Mouse (Mus musculus): ENCODE measurements around the gene Gm8020. TPM values are rescaled to one million over a fixed set of nuclear protein-coding genes. Genes with fewer than 3 reads are reported as not detected.
"Not testable (repeated sequence)": the region's sequence is repeated elsewhere in the genome, so short reads cannot be mapped to it uniquely, and the experiment has no call there.

The Gm8020 gene
- not detected in 2 replicates for polyA plus RNA-seq (2012; rRNA removed)

DNA sequence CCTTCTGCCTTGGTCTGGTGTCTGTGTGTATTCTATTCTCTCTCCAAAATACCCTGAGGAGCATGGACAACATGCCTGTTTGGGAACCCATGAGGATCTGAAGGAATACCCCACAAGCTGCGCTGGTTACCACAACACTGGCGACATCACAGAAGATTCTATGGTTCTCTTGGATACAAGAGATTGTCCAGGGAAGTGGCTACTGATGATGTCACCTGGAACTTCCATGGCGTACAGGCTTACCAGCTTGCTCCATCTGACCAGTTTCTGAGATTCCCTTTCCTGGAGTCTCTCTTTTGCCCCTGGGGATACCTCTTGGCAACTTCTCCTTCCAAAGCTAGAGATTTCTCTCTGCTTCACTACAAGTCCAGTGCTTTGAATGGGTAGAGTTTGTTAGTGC is at the start of gene Gm8020:
Gm8020 (minus strand) TSS at position 101 of the 400 bp plus-strand sequence.
- not testable (repeated sequence) for H3K4me3 ChIP-seq (ENCODE audit: extremely low read depth, insufficient read depth, insufficient read length); H3K27ac ChIP-seq (ENCODE audit: insufficient read depth, low read length); H3K4me1 ChIP-seq (ENCODE audit: control insufficient read depth, insufficient read depth, insufficient read length); H3K27me3 ChIP-seq (ENCODE audit: control insufficient read depth, insufficient read depth, low read length); DNase-seq (ENCODE audit: low read depth in 1 of 2, low spot score in 2 of 2); H3K36me3 ChIP-seq (ENCODE audit: control insufficient read depth, insufficient read depth, low read length)
- WGBS: 93% methylated on average over 2 of the region's 3 CpGs

- not testable (repeated sequence) for H3K4me1 ChIP-seq (ENCODE audit: control insufficient read depth, insufficient read depth, insufficient read length); H3K4me3 ChIP-seq (ENCODE audit: extremely low read depth, insufficient read depth, insufficient read length); DNase-seq (ENCODE audit: low read depth in 1 of 2, low spot score in 2 of 2); H3K36me3 ChIP-seq (ENCODE audit: control insufficient read depth, insufficient read depth, low read length); H3K27ac ChIP-seq (ENCODE audit: insufficient read depth, low read length); H3K27me3 ChIP-seq (ENCODE audit: control insufficient read depth, insufficient read depth, low read length)
- 15% methylated on average over 28 of the region's 31 CpGs for WGBS
These were observed 41.1 kb upstream of the Gm8020 start for GRCm38 (mm10) chr14:42543170-42543701.

DNA sequence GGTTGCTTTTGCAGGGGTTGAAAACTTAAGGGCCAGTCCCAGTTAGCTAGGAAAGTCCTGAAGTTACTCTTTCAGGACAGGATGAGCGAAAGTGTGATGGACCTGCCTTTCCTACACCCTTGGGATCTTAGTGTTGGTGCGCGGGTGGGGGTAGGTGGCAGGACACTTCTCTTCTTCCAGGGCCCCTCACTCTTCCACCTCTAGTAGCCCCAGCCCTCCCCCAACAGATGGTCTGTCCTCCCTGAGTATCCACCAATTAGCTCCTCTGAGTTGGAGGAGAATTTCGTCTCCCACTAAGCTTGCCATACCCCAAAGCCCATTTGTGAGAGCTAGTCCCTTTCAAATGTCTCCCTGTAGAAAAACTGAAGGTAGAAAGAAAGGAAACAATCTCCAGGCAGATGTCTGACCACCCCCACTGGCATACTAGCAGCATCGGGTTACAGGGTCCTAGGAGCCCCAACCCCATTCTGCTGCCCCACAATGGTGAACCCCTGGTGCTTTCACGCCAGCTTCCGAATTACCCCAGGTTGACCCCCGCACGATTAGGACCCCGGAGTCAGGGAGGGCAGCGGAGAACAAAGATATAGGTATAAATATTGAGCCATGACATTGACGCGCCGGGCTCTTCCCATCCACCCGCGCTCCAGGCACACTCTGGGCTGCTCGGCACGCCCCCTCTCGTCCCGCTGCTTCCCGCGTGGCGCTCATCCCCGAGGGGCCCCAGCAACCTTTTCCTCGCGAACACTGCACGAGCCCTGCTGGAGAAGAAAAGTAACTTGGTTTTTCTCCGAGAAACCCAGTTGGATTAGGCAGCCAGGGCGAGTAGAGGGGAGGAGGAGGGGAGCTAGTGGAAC is 40.4 kb upstream of the Gm8020 start:
- H3K36me3 ChIP-seq (ENCODE audit: control insufficient read depth, insufficient read depth, low read length); DNase-seq (ENCODE audit: low read depth in 1 of 2, low spot score in 2 of 2); H3K27me3 ChIP-seq (ENCODE audit: control insufficient read depth, insufficient read depth, low read length); H3K4me3 ChIP-seq (ENCODE audit: extremely low read depth, insufficient read depth, insufficient read length); H3K27ac ChIP-seq (ENCODE audit: insufficient read depth, low read length); H3K4me1 ChIP-seq (ENCODE audit: control insufficient read depth, insufficient read depth, insufficient read length): not testable (repeated sequence)
- 19% methylated on average over 23 of the region's 29 CpGs for WGBS

- H3K4me3 ChIP-seq (ENCODE audit: extremely low read depth, insufficient read depth, insufficient read length); H3K27me3 ChIP-seq (ENCODE audit: control insufficient read depth, insufficient read depth, low read length); H3K36me3 ChIP-seq (ENCODE audit: control insufficient read depth, insufficient read depth, low read length); DNase-seq (ENCODE audit: low read depth in 1 of 2, low spot score in 2 of 2); H3K27ac ChIP-seq (ENCODE audit: insufficient read depth, low read length); H3K4me1 ChIP-seq (ENCODE audit: control insufficient read depth, insufficient read depth, insufficient read length): not testable (repeated sequence)
- WGBS: 97% methylated on average over 1 of the region's 3 CpGs
These were observed 22.0 kb upstream of the Gm8020 start, which contains the start of gene Gm8024 for GRCm38 (mm10) chr14:42524182-42524581. Gm8024 (minus strand) TSS chr14:42524282.

- 63% methylated on average over 2 of the region's 2 CpGs for WGBS
- H3K27ac ChIP-seq (ENCODE audit: insufficient read depth, low read length): not testable (repeated sequence)
These were observed 38.6 kb downstream of the Gm8020 start, which contains the start of gene Gm8011 for GRCm38 (mm10) chr14:42463581-42463980. Gm8011 (plus strand) TSS chr14:42463881.

More at GRCm38 (mm10) chr14:42463581-42463980, 38.6 kb downstream of the Gm8020 start, which contains the start of gene Gm8011:
- not testable (repeated sequence) for H3K4me3 ChIP-seq (ENCODE audit: extremely low read depth, insufficient read depth, insufficient read length); H3K27me3 ChIP-seq (ENCODE audit: control insufficient read depth, insufficient read depth, low read length); DNase-seq (ENCODE audit: low read depth in 1 of 2, low spot score in 2 of 2); H3K36me3 ChIP-seq (ENCODE audit: control insufficient read depth, insufficient read depth, low read length); H3K4me1 ChIP-seq (ENCODE audit: control insufficient read depth, insufficient read depth, insufficient read length)

Other genes with a start within 250 kb of the Gm8020 start
- not detected in 2 replicates for gene Gm17026, start 242.3 kb downstream of the Gm8020 start, polyA plus RNA-seq (2012; rRNA removed)
- gene Gm9611, start 205.0 kb downstream of the Gm8020 start, polyA plus RNA-seq (2012; rRNA removed): not detected in 2 replicates
- not detected in 2 replicates for gene Gm7995, start 192.1 kb downstream of the Gm8020 start, polyA plus RNA-seq (2012; rRNA removed)
- not detected in 2 replicates for gene Gm8005, start 62.7 kb downstream of the Gm8020 start, polyA plus RNA-seq (2012; rRNA removed)
- not detected in 2 replicates for gene Gm8011, start 38.5 kb downstream of the Gm8020 start, polyA plus RNA-seq (2012; rRNA removed)
- gene Gm8024, start 21.9 kb upstream of the Gm8020 start, polyA plus RNA-seq (2012; rRNA removed): not detected in 2 replicates
- gene Gm17124, start 97.5 kb upstream of the Gm8020 start, polyA plus RNA-seq (2012; rRNA removed): not detected in 2 replicates
- not detected in 2 replicates for gene Gm3633, start 139.6 kb upstream of the Gm8020 start, polyA plus RNA-seq (2012; rRNA removed)
- gene Gm10378, start 153.6 kb upstream of the Gm8020 start, polyA plus RNA-seq (2012; rRNA removed): not detected in 2 replicates

Measured in spleen, adult 2 months (tissue).